Mouse (Mus musculus) kidney, adult 9 months (tissue): ENCODE data around the gene Mst1r.

Experiments
- DNase-seq: peaks from one replicate; pipeline ENCODE4 v3.0.0; 2022

Mst1r gene

GRCm38 (mm10) chr9:107906252-107906966, at the start of gene Mst1r:
Mst1r (plus strand) TSS chr9:107906873.
- peak; percentile 87 for DNase-seq

- no peak for DNase-seq
These were observed 48.3 kb upstream of the Mst1r start for GRCm38 (mm10) chr9:107858343-107858742.

- no peak for DNase-seq
These were observed 42.2 kb upstream of the Mst1r start for GRCm38 (mm10) chr9:107864493-107864892.

- no peak for DNase-seq
These were observed 40.6 kb upstream of the Mst1r start for GRCm38 (mm10) chr9:107866081-107866480.

GRCm38 (mm10) chr9:107872350-107873098, 34.1 kb upstream of the Mst1r start:
- DNase-seq = peak; percentile 97

- no peak for DNase-seq
These were observed 33.5 kb upstream of the Mst1r start, which contains the start of gene Rbm6 for GRCm38 (mm10) chr9:107873137-107873536. Rbm6 (minus strand) TSS chr9:107873237.

- DNase-seq = no peak
These were observed 26.3 kb upstream of the Mst1r start for GRCm38 (mm10) chr9:107880411-107880810.

- peak; percentile 95 for DNase-seq
These were observed 18.8 kb upstream of the Mst1r start, which contains the start of gene Mon1a for GRCm38 (mm10) chr9:107887804-107888266. Mon1a (plus strand) TSS chr9:107888151.

GRCm38 (mm10) chr9:107888267-107888850, 18.3 kb upstream of the Mst1r start:
- DNase-seq = peak; percentile 52

- DNase-seq = no peak
These were observed 16.4 kb upstream of the Mst1r start for GRCm38 (mm10) chr9:107890260-107890659.

GRCm38 (mm10) chr9:107891023-107891422, 15.7 kb upstream of the Mst1r start:
- no peak for DNase-seq

GRCm38 (mm10) chr9:107898563-107898962, 8.1 kb upstream of the Mst1r start:
- DNase-seq = no peak

GRCm38 (mm10) chr9:107899855-107900254, 6.8 kb upstream of the Mst1r start:
- no peak for DNase-seq

GRCm38 (mm10) chr9:107900840-107901626, 5.6 kb upstream of the Mst1r start:
- DNase-seq = peak; percentile 74

- no peak for DNase-seq
These were observed 5.1 kb upstream of the Mst1r start for GRCm38 (mm10) chr9:107901627-107901914.

- peak; percentile 92 for DNase-seq
These were observed 1.9 kb upstream of the Mst1r start for GRCm38 (mm10) chr9:107904726-107905125.

- no peak for DNase-seq
These were observed 511 bp downstream of the Mst1r start for GRCm38 (mm10) chr9:107906967-107907800.

GRCm38 (mm10) chr9:107907801-107908120, 1.1 kb downstream of the Mst1r start:
- DNase-seq = no peak

GRCm38 (mm10) chr9:107908410-107909158, 1.9 kb downstream of the Mst1r start:
- DNase-seq = no peak

GRCm38 (mm10) chr9:107910025-107910769, 3.5 kb downstream of the Mst1r start:
- no peak for DNase-seq
